In the genomic region with DNA sequence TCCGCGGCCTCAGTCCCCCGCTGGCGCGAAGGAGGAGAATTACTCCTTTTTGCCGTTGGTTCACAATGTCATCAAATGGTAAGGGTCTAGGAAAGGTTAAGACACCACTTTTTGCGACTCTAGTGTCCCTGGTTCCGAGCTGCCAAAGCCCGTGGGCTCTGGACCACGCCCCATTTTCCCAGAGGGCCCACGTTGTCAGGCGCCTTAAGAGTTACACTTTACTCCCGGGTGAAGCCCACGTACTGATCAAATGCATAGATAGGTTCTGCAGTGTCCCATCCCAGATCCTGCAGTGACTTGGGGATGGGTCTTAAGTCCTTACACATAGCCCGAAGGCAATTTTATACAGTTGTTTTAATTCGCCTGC, we compare ENCODE assay signal across 8 mouse cellular contexts. TPM values are rescaled to one million over a fixed set of nuclear protein-coding genes. Genes with fewer than 3 reads are reported as not detected.
DNase-seq lines count a peak whose midpoint lies in the region; ATAC-seq lines count a peak whose summit lies in the region.

No protein-coding gene starts in this region.

- peak overlapping the region; percentile 91 for H3K4me2 ChIP-seq in midbrain, embryonic 16.5 days (ENCODE audit: low read length)

- peak overlapping the region; percentile 92 for H3K27ac ChIP-seq in limb, embryonic 10.5 days
- peak overlapping the region; percentile 88 for H3K27ac ChIP-seq in midbrain, embryonic 16.5 days (ENCODE audit: low read length)

- peak overlapping the region; percentile 86 for H3K4me3 ChIP-seq in limb, embryonic 10.5 days
- peak overlapping the region; percentile 93 for H3K4me3 ChIP-seq in midbrain, embryonic 16.5 days (ENCODE audit: low read depth, low read length)

- DNase-seq in embryo, embryonic 11 days, result peak; percentile 37
- no peak for DNase-seq in embryo, embryonic 10 days (ENCODE audit: low spot score)
- DNase-seq in thymus, postnatal 0 days (ENCODE audit: low spot score), result peak; percentile 6
- no peak for DNase-seq in thymus, postnatal 10 days (ENCODE audit: low spot score in 2 of 2)
- no peak for DNase-seq in limb, embryonic 10.5 days (ENCODE audit: low spot score)
- no peak for DNase-seq in left cerebral cortex, adult 11 months (ENCODE audit: low spot score)
- no peak for DNase-seq in cerebellum, postnatal 10 days

- ATAC-seq in midbrain, embryonic 16.5 days, result peak; percentile 68

- 2% methylated on average over 16 of the region's 16 CpGs for WGBS in limb, embryonic 10.5 days
- WGBS in midbrain, embryonic 16.5 days, result 3% methylated on average over 16 of the region's 16 CpGs

- no peaks in the 10 kb centered on the region for H3K9me3 ChIP-seq in limb, embryonic 10.5 days (replicated peaks)
- H3K9me3 ChIP-seq in midbrain, embryonic 16.5 days (replicated peaks; ENCODE audit: control insufficient read depth, low read length, poor library complexity, severe bottlenecking), result no peaks in the 10 kb centered on the region

- peaks cover 16% of the 10 kb centered on the region for H3K4me1 ChIP-seq in limb, embryonic 10.5 days
- peaks cover 18% of the 10 kb centered on the region for H3K4me1 ChIP-seq in midbrain, embryonic 16.5 days (ENCODE audit: control insufficient read depth, insufficient read depth, low read length)

- H3K9ac ChIP-seq in midbrain, embryonic 16.5 days (ENCODE audit: low read depth, low read length), result peak overlapping the region; percentile 98

- H3K27me3 ChIP-seq in limb, embryonic 10.5 days (ENCODE audit: low read depth, poor library complexity, severe bottlenecking), result no peaks in the 10 kb centered on the region
- no peaks in the 10 kb centered on the region for H3K27me3 ChIP-seq in midbrain, embryonic 16.5 days (ENCODE audit: control insufficient read depth, insufficient read depth, low read depth, low read length)

- H3K36me3 ChIP-seq in limb, embryonic 10.5 days, result peaks cover 2% of the 10 kb centered on the region; the same call in 1 of the 2 replicates
- H3K36me3 ChIP-seq in midbrain, embryonic 16.5 days (ENCODE audit: control insufficient read depth, insufficient read depth, low read length), result no peaks in the 10 kb centered on the region

RNA-seq across cellular contexts. Expression of gene Med9, which starts 0.4 kb away (rescaled TPM):
- polyA plus RNA-seq in thymus, postnatal 0 days (2015; fragmentation: Nextera tagmentation; extraction: Ambion mirVana), result 38.1 and 38.6 TPM in 2 replicates
- 50.1 and 55.7 TPM in 2 replicates for polyA plus RNA-seq in limb, embryonic 10.5 days (2016; fragmentation: Nextera tagmentation; extraction: Ambion mirVana)
- polyA plus RNA-seq in midbrain, embryonic 16.5 days (2015; fragmentation: Nextera tagmentation; extraction: Ambion mirVana), result 30.7 and 33.4 TPM in 2 replicates

RNA-seq across cellular contexts. Expression of gene Rasd1, which starts 16.4 kb away (rescaled TPM):
- polyA plus RNA-seq in thymus, postnatal 0 days (2015; fragmentation: Nextera tagmentation; extraction: Ambion mirVana), result 1.6 and 2.1 TPM in 2 replicates
- 1.0 and 1.1 TPM in 2 replicates for polyA plus RNA-seq in limb, embryonic 10.5 days (2016; fragmentation: Nextera tagmentation; extraction: Ambion mirVana)
- polyA plus RNA-seq in midbrain, embryonic 16.5 days (2015; fragmentation: Nextera tagmentation; extraction: Ambion mirVana), result 1.7 and 2.5 TPM in 2 replicates

Comparison
In these comparisons a context has a peak if more than half of its experiments do, and no peak if none do; other contexts are left out.
1. DNase-seq: peak in embryo, embryonic 11 days (single experiment) and thymus, postnatal 0 days (single experiment); none in embryo, embryonic 10 days (single experiment), thymus, postnatal 10 days (0 of 2), limb, embryonic 10.5 days (single experiment), left cerebral cortex, adult 11 months (single experiment) and cerebellum, postnatal 10 days (0 of 2).